Mouse (Mus musculus) NIH3T3 (cell line): Measurements from ENCODE around the gene Olfr202.
"Not testable (repeated sequence)": the region's sequence is repeated elsewhere in the genome, so short reads cannot be mapped to it uniquely, and the experiment has no call there.

ENCODE experiments used
- DNase-seq: peaks from one replicate; pipeline ENCODE4 v3.0.0-alpha.2; 2012; ENCODE audit warnings: low read depth

Gene Olfr202

DNA sequence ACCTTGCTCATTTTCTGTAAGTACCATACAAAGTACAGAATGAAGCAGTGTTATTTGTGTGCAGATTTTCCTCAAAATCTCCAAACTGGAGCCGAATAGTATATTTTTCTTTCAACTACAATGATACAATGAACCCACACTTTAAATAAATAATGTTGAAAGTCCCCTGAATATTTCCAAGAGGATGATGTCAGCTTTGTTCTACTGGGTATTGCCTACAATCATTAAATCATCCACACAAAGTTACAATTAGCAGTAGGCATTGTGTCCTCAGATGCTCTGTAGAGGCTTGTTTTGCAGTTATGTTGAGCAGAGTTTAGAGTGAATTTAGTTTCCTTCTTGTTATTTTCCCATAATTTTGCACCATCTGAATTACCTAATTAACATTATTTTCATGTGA lies at the start of gene Olfr202:
TSS of gene Olfr202 (minus strand) at position 101 of the 400 bp plus-strand sequence.
- DNase-seq = no peak

DNA sequence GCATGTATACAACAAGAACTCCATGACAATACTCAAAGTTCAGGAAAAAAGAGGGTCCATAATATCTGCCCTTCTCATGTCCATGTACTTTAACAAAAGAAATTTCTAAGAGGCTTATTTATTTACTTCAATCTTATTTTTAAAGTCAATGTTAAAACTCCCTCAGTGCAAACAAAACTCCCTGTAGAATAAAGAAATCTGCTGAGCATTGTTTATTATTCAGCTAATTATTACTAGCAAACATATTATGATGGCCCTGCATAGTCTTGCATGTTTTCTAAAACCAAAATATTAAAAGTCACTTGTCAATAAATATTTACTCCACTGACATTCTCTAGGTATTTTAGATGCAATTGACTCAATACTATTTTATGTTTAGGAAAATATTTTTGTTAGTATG lies 44.4 kb upstream of the Olfr202 start, which contains the start of gene Olfr205:
TSS of gene Olfr205 (minus strand) at position 101 of the 400 bp plus-strand sequence.
- DNase-seq = no peak

DNA sequence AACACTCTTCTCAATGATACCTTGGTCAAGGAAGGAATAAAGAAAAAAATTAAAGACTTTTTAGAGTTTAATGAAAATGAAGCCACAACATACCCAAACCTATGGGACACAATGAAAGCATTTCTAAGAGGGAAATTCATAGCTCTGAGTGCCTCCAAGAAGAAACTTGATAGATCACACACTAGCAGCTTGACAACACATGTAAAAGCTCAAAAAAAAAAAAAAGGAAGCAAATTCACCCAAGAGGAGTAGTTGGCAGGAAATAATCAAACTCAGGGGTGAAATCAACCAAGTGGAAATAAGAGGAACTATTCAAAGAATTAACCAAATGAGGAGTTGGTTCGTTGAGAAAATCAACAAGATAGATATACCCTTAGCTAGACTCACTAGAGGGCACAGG lies 36.7 kb upstream of the Olfr202 start:
- DNase-seq = not testable (repeated sequence)

DNA sequence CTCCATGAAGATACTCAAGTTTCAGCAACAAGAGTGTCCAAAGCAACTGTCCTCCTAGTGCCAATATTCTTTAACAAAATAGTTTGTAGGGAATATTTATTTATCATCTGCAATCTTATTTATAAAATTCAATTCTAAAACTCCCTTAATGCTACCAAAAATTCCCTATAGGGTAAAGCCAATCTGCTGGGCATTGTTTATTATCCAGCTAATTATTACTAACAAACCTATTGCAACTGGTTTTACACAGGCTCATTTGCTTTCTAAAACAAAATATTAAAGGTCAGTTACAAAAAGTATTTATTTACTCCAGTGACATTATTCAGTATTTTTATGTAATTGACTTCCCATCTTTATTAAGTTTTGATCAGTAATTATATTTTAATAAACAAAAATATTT lies 31.6 kb upstream of the Olfr202 start, which contains the start of gene Olfr204:
TSS of gene Olfr204 (minus strand) at position 101 of the 400 bp plus-strand sequence.
- no peak for DNase-seq

DNA sequence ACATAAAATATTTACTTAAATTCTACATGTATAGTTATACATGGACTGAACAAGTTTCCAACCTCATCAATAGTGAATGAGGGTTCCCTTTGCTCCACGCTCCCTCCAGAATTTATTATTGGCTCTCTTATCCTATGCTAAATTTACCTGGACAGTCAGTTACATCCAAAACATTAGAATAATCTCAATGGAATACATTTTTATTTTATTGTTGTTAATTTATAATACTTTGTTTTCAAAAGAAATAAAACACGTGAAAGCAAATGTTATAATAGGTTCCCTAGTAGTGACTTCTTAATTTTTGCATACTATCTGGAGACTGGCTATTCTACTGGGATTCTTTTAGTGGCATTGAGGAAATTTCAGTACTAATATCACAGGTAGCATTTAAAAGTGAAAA lies 12.0 kb upstream of the Olfr202 start, which contains the start of gene Olfr203:
TSS of gene Olfr203 (plus strand) at position 301 of the 400 bp plus-strand sequence.
- no peak for DNase-seq

DNA sequence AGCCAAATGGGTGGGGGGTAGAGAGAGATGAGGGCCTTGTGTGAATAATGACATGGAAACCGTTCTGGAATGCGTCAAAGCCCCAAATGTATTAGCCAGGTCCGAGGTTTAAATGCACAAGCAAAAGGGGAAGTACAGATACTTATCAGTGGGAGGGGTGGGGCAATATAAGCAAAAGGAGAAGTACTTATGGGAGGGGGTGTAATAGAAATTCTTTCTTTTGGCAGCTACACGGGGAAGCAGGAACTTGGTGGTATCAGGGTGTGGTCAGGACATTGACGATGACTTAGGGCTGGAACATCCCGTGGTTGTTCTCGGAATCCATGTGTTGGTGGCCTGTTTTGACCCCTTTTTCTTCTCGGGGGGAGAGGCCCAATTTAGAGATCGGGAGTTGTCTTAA lies 983 bp upstream of the Olfr202 start:
- not testable (repeated sequence) for DNase-seq

DNA sequence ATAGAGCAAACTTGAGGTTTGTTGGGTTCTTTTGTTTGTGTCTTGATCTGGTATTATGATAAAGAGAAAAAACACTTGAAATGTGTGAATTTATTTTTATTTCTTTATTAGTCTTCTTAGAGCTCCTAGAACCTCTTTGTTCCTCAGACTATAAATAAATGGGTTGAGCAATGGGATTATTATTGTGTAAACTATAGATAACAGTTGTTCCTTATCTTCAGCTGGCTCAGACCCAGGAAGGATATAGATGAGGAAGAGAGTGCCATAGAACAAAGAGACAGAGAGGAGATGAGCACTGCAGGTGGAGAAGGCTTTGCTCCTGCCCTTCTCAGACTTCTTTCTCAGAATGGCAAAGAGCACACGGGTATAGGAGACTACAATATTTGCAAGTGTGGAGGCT lies 3.1 kb downstream of the Olfr202 start:
- DNase-seq = no peak

DNA sequence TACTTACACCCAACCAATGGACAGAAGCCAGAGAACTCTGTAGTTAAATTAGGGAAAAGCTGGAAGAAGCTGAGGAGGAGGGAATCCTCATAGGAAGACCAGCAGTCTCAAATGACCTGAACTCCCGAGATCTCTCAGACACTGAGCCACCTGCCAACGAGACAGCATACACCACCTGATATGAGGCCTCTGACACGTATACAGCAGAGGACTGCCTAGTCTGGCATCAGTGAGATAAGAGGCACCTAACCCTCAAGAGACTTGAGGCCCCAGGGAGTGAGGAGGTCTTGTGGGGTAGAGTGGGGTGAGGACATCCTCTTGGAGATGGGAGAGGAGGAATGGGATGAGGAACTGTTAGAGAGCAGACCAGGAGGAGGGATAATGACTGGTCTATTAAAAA lies 6.1 kb downstream of the Olfr202 start:
- no peak for DNase-seq

DNA sequence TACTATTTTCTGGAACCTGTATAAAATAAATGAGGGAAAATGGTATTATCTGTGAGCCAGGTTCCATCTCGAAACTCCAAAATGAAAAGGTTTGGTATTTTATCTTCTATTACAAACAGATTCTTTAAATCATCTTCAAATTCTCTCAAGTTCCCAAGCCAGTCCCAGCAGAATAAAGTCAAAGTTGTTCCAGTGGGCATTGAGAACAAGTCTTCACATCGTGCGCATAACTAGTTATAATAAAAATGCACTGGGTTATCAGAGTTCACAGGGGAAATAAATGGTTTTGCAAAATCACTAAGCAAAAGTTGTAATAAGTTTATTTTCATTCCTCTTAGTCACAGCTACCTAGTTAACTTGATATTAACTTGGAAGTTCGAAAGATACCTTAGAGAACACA lies 14.1 kb downstream of the Olfr202 start, which contains the start of gene Olfr201:
TSS of gene Olfr201 (minus strand) at position 101 of the 400 bp plus-strand sequence.
- DNase-seq = not testable (repeated sequence)

DNA sequence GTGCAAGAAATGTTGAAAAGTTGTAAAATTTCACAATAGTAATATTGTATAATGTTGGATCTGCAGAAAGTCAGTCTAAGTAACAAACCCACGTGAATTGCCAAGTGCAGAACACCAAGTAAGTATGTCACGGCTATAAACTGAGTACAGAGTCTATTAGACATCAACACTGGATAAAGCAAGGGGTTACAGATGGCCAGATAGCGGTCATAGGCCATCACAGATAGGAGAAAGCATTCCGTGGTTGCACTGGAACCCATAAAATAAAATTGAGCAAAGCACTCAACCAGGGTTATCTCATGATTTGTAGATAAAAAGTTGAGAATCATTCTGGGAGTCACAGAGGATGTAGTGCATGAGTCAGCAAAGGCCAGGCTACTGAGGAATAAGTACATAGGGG lies 17.5 kb downstream of the Olfr202 start:
- DNase-seq = not testable (repeated sequence)

DNA sequence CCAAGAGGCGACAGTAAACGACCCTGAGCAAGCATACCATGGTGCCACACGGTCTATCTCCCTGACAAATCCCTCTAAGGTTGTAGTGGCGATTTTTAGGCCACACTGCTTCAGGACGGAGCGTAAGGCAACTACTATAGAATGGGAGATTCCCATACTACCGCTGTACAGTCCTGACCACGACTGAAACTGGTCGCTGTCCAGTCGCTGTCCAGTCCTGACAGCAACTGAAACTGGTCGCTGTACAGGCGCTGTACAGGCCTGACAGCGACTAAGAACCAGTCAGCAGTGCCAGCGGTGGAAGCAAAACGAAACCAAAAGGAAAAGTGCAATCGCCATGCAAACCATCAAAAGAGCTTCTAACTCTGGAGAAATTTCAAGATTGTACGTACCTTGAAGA lies 36.9 kb downstream of the Olfr202 start:
- peak; percentile 29 for DNase-seq
